Mouse (Mus musculus): ENCODE data around the gene Ppp1r12c.

DNA sequence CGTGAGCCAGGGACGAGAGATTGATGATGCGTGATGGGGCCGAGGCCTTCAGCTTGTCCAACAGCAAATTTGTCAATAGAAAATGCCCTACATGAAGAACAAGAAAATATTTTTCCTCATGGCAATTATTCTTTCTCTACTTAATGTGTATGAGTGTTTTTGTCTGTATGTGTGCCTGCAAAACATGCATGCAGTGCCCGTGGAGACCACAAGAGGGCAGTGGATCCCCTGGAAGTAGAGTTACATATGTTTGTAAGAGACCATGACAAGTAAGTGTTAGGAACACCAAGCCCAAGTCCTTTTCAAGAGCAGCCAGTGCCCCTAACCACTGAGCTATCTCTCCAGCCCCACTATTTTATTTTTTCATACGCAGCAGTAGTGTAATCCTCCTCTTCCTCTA lies 69.9 kb downstream of the Ppp1r12c start:
- TF ChIP-seq CTCF (IDR thresholded peaks at IDR 0.05; ENCODE audit: control insufficient read depth, insufficient read depth, insufficient read length), result peak; percentile 50
- no peak for TF ChIP-seq CEBPB (IDR thresholded peaks at IDR 0.05; ENCODE audit: low read depth)
- TF ChIP-seq MYOG (IDR thresholded peaks at IDR 0.05; ENCODE audit: control insufficient read depth, extremely low read depth, insufficient read length), result no peak
- no peak for TF ChIP-seq USF1 (IDR thresholded peaks at IDR 0.05; ENCODE audit: low read depth)

Measured in C2C12 (cell line).